Mouse (Mus musculus) midbrain, embryonic 14.5 days (tissue): ENCODE results near the gene Zdhhc5. TPM values are rescaled to one million over a fixed set of nuclear protein-coding genes. Genes with fewer than 3 reads are reported as not detected.
"Not testable (repeated sequence)": the region's sequence is repeated elsewhere in the genome, so short reads cannot be mapped to it uniquely, and the experiment has no call there.

ENCODE experiments used
- ATAC-seq: fragments of 200-750 bp; cut with Nextera tagmentation; 2 replicates; pipeline ENCODE4 v1.8.0; 2017; ENCODE audit warnings: moderate number of reproducible peaks, moderate library complexity; ENCODE audit not compliant: low FRiP score, low TSS enrichment
- DNase-seq: peaks from one replicate; pipeline ENCODE4 v3.0.0-alpha.2; 2015
- H3K27ac ChIP-seq: fragments of 300-500 bp; sonication (generic); replicated peaks from 2 replicates; pipeline ENCODE4 v1.5.1; 2014; ENCODE audit warnings: mild to moderate bottlenecking, low read depth, low read length, moderate library complexity
- H3K27me3 ChIP-seq: fragments of 300-500 bp; sonication (generic); 2 replicates; pipeline ENCODE4 v1.6.1; 2014; ENCODE audit warnings: low read length, control low read depth, mixed read lengths; ENCODE audit not compliant: control insufficient read depth, insufficient read depth
- H3K36me3 ChIP-seq: fragments of 300-500 bp; sonication (generic); 2 replicates; pipeline ENCODE4 v1.6.1; 2014; ENCODE audit warnings: low read length, control low read depth; ENCODE audit not compliant: control insufficient read depth, insufficient read depth
- H3K4me1 ChIP-seq: fragments of 300-500 bp; sonication (generic); 2 replicates; pipeline ENCODE4 v1.6.1; 2014; ENCODE audit warnings: mild to moderate bottlenecking, antibody characterized with exemption, low read length, control low read depth; ENCODE audit not compliant: control insufficient read depth, insufficient read depth
- H3K4me2 ChIP-seq: fragments of 300-500 bp; sonication (generic); 2 replicates; pipeline ENCODE4 v1.6.1; 2014; ENCODE audit warnings: mild to moderate bottlenecking, low read length, moderate library complexity
- H3K4me3 ChIP-seq: fragments of 300-500 bp; sonication (generic); replicated peaks from 2 replicates; pipeline ENCODE4 v1.5.1; 2014; ENCODE audit warnings: low read depth, low read length
- H3K9ac ChIP-seq: fragments of 300-500 bp; sonication (generic); replicated peaks from 2 replicates; pipeline ENCODE4 v1.6.1; 2014; ENCODE audit warnings: mild to moderate bottlenecking, low read length, moderate library complexity
- H3K9me3 ChIP-seq: fragments of 300-500 bp; sonication (generic); 2 replicates; pipeline ENCODE4 v1.6.1; 2016; ENCODE audit warnings: low read length, control low read depth, mixed read lengths; ENCODE audit not compliant: control insufficient read depth
- WGBS: fragments of 180-500 bp; shearing (Covaris S2); extraction: QIAGEN DNeasy Blood & Tissue Kit; methylation state at CpG from one replicate; pipeline ENCODE4 v1.1.7; 2014; 5-methylcytosine and 5-hydroxymethylcytosine counted together
- polyA plus RNA-seq: library from polyadenylated mRNA; unstranded; fragments of >200 nt; fragmentation: Nextera tagmentation; extraction: Ambion mirVana; gene quantifications from 2 replicates; pipeline ENCODE4 v1.2.1, GENCODE M21; 2014

Gene Zdhhc5
- polyA plus RNA-seq, 1 experiment from 2014 or later = 21.8 TPM

DNA sequence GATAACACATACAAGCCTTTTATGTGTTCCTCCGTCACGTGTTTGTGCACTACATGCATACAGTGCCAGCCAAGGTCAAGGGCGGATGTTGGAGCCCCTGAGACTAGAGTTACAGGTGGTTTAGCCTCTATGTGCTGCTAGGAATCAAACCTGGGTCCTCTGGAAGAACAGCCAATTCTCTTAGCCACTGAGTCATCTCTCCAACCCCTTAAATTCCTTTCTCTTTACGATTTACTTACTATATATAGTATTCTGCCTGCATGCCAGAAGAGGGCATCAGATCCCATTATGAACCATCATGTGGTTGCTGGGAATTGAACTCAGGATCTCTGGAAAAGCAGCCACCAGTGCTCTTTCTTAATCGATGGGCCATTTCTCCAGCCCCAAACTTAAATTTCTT, 43.4 kb downstream of the Zdhhc5 start:
- peaks cover 44% of the 10 kb centered on the region for H3K36me3 ChIP-seq
- not testable (repeated sequence) for H3K9ac ChIP-seq

GRCm38 (mm10) chr2:84670569-84670933, 44.4 kb downstream of the Zdhhc5 start, which contains the start of gene Selenoh:
TSS of gene Selenoh (minus strand) at chr2:84670770.
- Histone ChIP-seq H3K36me3 (peaks cover 39% of the 10 kb centered on the region), H3K27me3 (no peaks in the 10 kb centered on the region)
- under 1% methylated on average over 20 of the region's 20 CpGs for WGBS

More for the DNA sequence above, 43.4 kb downstream of the Zdhhc5 start:
- H3K27me3 ChIP-seq, H3K9me3 ChIP-seq, H3K27ac ChIP-seq, DNase-seq, ATAC-seq, H3K4me1 ChIP-seq: not testable (repeated sequence)
- Histone ChIP-seq H3K4me3 (peak overlapping the region; percentile 91; the same call in 1 of the 2 replicates), H3K4me2 (peak overlapping the region; percentile 77)
- WGBS = 68% methylated on average over 4 of the region's 5 CpGs

DNA sequence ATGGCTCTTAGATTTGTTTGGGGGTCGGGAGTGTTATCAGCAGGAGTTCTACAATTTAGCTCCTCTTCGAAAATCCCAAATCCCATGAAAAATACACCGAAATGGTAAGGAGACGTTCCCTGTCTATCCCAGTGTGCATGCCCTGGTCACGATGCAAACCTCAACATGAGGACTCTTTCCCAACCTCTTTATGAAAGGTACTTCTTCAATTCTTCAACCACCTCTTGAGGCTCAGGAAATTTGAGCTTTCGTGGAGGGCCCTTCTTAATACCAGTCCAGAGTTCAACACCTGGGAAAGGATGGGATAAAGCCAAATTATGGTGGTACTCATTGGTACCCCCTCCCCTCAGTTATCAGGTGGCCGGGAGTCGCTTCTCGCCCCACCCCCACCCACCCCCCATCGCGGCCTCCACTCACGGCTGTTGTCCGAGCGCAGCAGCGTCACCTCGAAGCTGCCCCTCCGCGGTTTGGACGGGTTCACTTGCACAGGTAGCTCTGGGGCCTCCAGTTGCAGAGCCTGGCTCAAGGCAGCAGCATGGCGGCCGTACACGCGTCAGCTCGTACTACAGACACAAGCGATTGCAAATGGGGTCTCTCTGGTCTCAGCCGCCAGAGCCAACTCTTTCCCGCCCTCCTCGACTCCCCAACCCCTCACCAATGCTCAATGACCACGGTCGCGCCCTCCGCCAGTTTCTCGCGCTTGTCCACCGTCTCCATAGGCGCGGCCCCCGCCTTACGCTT, 45.0 kb downstream of the Zdhhc5 start:
- H3K9me3 ChIP-seq = no peaks in the 10 kb centered on the region
- DNase-seq (peak; percentile 62), ATAC-seq (peak; percentile 76)
- H3K9ac ChIP-seq = peak overlapping the region; percentile 83
- H3K4me3 ChIP-seq = peak overlapping the region; percentile 91
- H3K27ac ChIP-seq = peak overlapping the region; percentile 89
- H3K4me1 ChIP-seq = peaks cover 7% of the 10 kb centered on the region
- H3K36me3 ChIP-seq = peaks cover 33% of the 10 kb centered on the region
- peak overlapping the region; percentile 77 for H3K4me2 ChIP-seq
- H3K27me3 ChIP-seq = no peaks in the 10 kb centered on the region
- 1% methylated on average over 39 of the region's 39 CpGs for WGBS

More at GRCm38 (mm10) chr2:84670569-84670933, 44.4 kb downstream of the Zdhhc5 start, which contains the start of gene Selenoh:
- peak; percentile 96 for ATAC-seq
- Histone ChIP-seq H3K9me3 (no peaks in the 10 kb centered on the region), H3K27ac (peak within 1 kb of the TSS; percentile 89), H3K4me3 (peak within 1 kb of the TSS; percentile 91), H3K9ac (peak within 1 kb of the TSS; percentile 83), H3K4me1 (peaks cover 7% of the 10 kb centered on the region), H3K4me2 (peak within 1 kb of the TSS; percentile 77)
- peak; percentile 96 for DNase-seq

DNA sequence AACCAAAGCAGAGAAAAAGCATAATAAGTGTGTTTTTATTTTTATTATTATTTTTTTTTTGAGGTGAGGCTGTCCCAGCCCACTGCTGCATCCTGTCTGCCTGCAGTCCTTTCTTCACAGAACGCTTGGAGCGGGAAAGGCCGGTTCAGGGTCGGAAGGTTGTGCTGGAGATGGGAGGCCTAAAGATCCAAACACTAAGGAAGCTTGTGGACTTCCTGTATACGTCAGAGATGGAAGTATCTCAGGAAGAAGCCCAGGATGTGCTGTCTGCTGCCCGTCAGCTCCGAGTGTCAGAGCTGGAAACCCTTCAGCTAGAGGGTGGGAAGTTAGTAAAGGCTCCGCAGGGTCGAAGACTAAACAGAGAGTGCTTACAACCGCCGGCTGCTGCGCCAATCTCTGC, 48.9 kb downstream of the Zdhhc5 start:
- Histone ChIP-seq H3K9me3 (no peaks in the 10 kb centered on the region), H3K27me3 (no peaks in the 10 kb centered on the region), H3K4me3 (no peak overlapping the region), H3K27ac (no peak overlapping the region), H3K4me1 (peaks cover 5% of the 10 kb centered on the region), H3K36me3 (peaks cover 6% of the 10 kb centered on the region; the same call in 1 of the 2 replicates), H3K9ac (no peak overlapping the region), H3K4me2 (no peak overlapping the region)
- ATAC-seq = no peak
- 68% methylated on average over 12 of the region's 12 CpGs for WGBS
- DNase-seq = no peak

- H3K27me3 ChIP-seq = no peaks in the 10 kb centered on the region
- ATAC-seq (no peak), DNase-seq (peak; percentile 51)
- no peak overlapping the region for H3K9ac ChIP-seq
- no peaks in the 10 kb centered on the region for H3K9me3 ChIP-seq
- H3K4me2 ChIP-seq = no peak overlapping the region
- WGBS = 22% methylated on average over 2 of the region's 2 CpGs
- H3K27ac ChIP-seq = no peak overlapping the region
- no peaks in the 10 kb centered on the region for H3K36me3 ChIP-seq
- H3K4me3 ChIP-seq = no peak overlapping the region
- no peaks in the 10 kb centered on the region for H3K4me1 ChIP-seq
Observed at GRCm38 (mm10) chr2:84662866-84663265, 52.1 kb downstream of the Zdhhc5 start.

DNA sequence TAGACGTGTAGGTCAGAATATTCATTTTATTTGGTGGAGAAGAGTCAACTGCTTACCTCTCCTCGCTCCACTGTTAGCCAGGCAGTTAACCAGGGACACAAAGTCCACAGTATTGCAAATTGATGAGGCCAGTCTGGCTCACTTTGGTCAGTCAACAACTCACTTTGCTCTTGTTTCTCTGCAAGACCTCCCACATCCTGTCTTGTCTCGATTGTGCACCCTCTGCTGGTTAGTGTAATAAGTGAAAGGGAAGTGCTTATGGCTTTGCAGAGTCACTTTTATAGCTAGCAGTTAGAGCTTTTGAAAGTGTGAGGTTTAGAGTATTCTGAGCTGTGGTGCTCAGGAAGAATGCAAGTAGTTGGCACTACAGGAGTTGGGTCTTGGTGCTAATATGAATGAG, 54.7 kb downstream of the Zdhhc5 start:
- no peaks in the 10 kb centered on the region for H3K36me3 ChIP-seq
- H3K9ac ChIP-seq = no peak overlapping the region
- no peak overlapping the region for H3K4me2 ChIP-seq
- DNase-seq (peak; percentile 48), ATAC-seq (no peak)
- no peaks in the 10 kb centered on the region for H3K27me3 ChIP-seq
- H3K9me3 ChIP-seq = no peaks in the 10 kb centered on the region
- no peaks in the 10 kb centered on the region for H3K4me1 ChIP-seq
- WGBS = 73% methylated on average over 3 of the region's 3 CpGs
- no peak overlapping the region for H3K27ac ChIP-seq
- no peak overlapping the region for H3K4me3 ChIP-seq

DNA sequence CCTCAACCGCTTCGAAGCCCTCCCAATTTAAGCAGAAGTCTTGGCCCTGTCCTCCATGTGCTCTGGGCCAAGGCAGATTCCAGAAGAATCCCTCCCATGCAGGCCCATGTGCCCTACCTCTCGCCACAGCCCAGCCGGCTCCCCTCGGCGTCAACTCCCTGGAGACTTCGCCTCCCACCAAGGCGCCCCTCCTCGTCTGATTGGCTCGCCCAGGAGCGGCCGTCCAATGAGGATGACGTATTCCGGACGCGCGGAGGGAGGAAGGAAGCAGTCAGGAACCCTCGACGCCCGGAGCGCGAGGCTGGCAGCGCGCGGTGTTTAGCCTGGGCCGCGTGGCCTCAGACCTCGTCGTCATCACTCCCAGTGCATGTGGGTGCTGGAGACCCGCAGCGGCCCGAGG, 56.2 kb downstream of the Zdhhc5 start, which contains the start of gene Btbd18:
TSS of gene Btbd18 (plus strand) at position 274 of the 400 bp plus-strand sequence.
- Histone ChIP-seq H3K36me3 (no peaks in the 10 kb centered on the region), H3K4me1 (no peaks in the 10 kb centered on the region), H3K27me3 (no peaks in the 10 kb centered on the region), H3K4me2 (no peak within 1 kb of the TSS), H3K9ac (no peak within 1 kb of the TSS), H3K9me3 (no peaks in the 10 kb centered on the region), H3K4me3 (no peak within 1 kb of the TSS), H3K27ac (no peak within 1 kb of the TSS)
- no peak for ATAC-seq
- WGBS = 93% methylated on average over 32 of the region's 32 CpGs
- DNase-seq = no peak

GRCm38 (mm10) chr2:84655864-84656263, 59.1 kb downstream of the Zdhhc5 start:
- Histone ChIP-seq H3K27ac (no peak overlapping the region), H3K4me2 (no peak overlapping the region), H3K36me3 (no peaks in the 10 kb centered on the region), H3K9me3 (no peaks in the 10 kb centered on the region), H3K9ac (no peak overlapping the region), H3K4me1 (no peaks in the 10 kb centered on the region), H3K27me3 (no peaks in the 10 kb centered on the region), H3K4me3 (no peak overlapping the region)
- ATAC-seq = no peak
- WGBS = 74% methylated on average over 1 of the region's 1 CpGs
- no peak for DNase-seq

- Histone ChIP-seq H3K4me3 (no peak overlapping the region), H3K27me3 (no peaks in the 10 kb centered on the region), H3K4me2 (no peak overlapping the region), H3K9ac (no peak overlapping the region), H3K9me3 (no peaks in the 10 kb centered on the region), H3K4me1 (no peaks in the 10 kb centered on the region), H3K27ac (no peak overlapping the region), H3K36me3 (no peaks in the 10 kb centered on the region)
- ATAC-seq = no peak
- no peak for DNase-seq
Observed at GRCm38 (mm10) chr2:84653354-84653753, 61.6 kb downstream of the Zdhhc5 start.
